Mouse (Mus musculus) embryo, embryonic 10 days (tissue): ENCODE measurements around the gene Sptbn4.

Experiments used
- DNase-seq: peaks from one replicate; pipeline ENCODE4 v3.0.0-alpha.2; 2015; ENCODE audit warnings: low spot score

The Sptbn4 gene

GRCm38 (mm10) chr7:27326101-27326880, 121.2 kb downstream of the Sptbn4 start:
- peak; percentile 18 for DNase-seq

GRCm38 (mm10) chr7:27325697-27326096, 121.8 kb downstream of the Sptbn4 start:
- peak; percentile 84 for DNase-seq

- DNase-seq: no peak
These were observed 122.6 kb downstream of the Sptbn4 start for GRCm38 (mm10) chr7:27324928-27325327.

GRCm38 (mm10) chr7:27324161-27324560, 123.3 kb downstream of the Sptbn4 start:
- DNase-seq: no peak

- DNase-seq: no peak
These were observed 124.5 kb downstream of the Sptbn4 start for GRCm38 (mm10) chr7:27323001-27323400.

- DNase-seq: no peak
These were observed 125.2 kb downstream of the Sptbn4 start for GRCm38 (mm10) chr7:27322291-27322690.

GRCm38 (mm10) chr7:27319411-27319810, 128.1 kb downstream of the Sptbn4 start:
- no peak for DNase-seq

- DNase-seq: peak; percentile 51
These were observed 131.5 kb downstream of the Sptbn4 start for GRCm38 (mm10) chr7:27315958-27316357.

- no peak for DNase-seq
These were observed 133.1 kb downstream of the Sptbn4 start for GRCm38 (mm10) chr7:27314393-27314792.

- DNase-seq: no peak
These were observed 135.7 kb downstream of the Sptbn4 start for GRCm38 (mm10) chr7:27311651-27312284.

GRCm38 (mm10) chr7:27310996-27311535, 136.4 kb downstream of the Sptbn4 start:
- no peak for DNase-seq

- DNase-seq: peak; percentile 51
These were observed 137.2 kb downstream of the Sptbn4 start for GRCm38 (mm10) chr7:27310306-27310705.

- DNase-seq: no peak
These were observed 137.7 kb downstream of the Sptbn4 start for GRCm38 (mm10) chr7:27309832-27310231.

- peak; percentile 42 for DNase-seq
These were observed 138.5 kb downstream of the Sptbn4 start for GRCm38 (mm10) chr7:27308821-27309549.

- DNase-seq: peak; percentile 26
These were observed 139.9 kb downstream of the Sptbn4 start for GRCm38 (mm10) chr7:27307551-27307950.
